Mouse (Mus musculus): ENCODE measurements around the gene Tecpr1. TPM values are rescaled to one million over a fixed set of nuclear protein-coding genes. Genes with fewer than 3 reads are reported as not detected.
A peak's percentile ranks its signal among the peaks of the same experiment; 100 is the strongest.

Tecpr1 gene
- total RNA-seq, 2 experiments from 2014 or later, result 31.2 to 32.4 TPM

DNA sequence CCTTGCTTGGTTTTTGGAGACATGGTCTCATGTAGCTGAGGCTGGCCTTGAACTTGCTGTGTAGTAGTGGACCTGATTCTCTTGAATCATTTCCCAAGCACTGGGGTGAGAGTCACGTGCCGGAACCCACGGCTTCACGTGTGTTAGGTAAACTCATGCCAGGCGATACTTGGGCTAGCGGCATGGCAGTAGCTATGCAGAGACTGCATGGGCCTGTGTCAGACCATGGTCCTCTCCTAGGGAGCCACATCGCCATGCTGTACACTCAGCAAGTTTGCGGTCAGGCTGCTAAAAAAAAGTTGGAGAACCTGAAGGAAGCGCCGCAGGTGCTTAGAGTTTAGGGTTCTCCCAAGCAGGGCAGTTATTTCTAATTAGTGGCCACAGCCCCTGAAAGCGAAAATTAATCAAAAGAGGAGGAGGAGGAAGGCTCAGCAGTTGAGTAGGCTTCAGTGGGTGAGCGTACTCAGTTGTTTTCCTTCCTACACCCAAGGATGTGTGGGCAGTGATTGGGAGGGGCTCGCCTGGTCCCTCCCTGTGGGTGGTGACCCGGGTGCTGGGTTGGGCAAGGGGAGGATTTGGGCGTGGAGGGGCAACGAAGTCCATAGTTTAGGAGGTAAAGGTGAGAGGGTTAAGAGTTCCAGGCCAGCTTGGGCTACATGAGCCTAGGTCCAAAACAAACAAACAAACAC, 30.9 kb upstream of the Tecpr1 start:
- intact Hi-C loops (cut with DNase I), result loop anchor here (2.0 kb wide), 1 partner anchor 31 kb away; the partner anchor contains the start of gene Tecpr1
- DNase-seq, result peak; percentile 53 to 59

DNA sequence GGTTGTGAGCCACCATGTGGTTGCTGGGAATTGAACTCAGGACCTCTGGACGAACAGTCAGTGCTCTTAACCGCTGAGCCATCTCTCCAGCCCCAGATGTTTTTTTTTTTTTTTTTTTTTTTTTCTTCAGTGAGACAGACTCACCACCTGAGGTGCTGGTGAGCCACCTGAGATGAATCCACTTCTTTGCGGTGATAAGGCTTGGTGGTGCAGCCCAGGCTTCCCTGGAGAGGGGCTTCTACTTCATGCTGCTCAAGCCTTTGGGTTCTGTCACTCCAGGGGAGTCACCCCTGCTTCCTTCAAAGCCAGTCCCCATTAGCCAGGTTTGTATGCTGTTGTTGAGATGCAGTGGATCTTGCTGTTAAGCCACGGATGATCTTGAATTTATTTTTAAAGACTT, 29.8 kb upstream of the Tecpr1 start:
- intact Hi-C loops (cut with DNase I), result no loop called here
- DNase-seq, result no peak

DNA sequence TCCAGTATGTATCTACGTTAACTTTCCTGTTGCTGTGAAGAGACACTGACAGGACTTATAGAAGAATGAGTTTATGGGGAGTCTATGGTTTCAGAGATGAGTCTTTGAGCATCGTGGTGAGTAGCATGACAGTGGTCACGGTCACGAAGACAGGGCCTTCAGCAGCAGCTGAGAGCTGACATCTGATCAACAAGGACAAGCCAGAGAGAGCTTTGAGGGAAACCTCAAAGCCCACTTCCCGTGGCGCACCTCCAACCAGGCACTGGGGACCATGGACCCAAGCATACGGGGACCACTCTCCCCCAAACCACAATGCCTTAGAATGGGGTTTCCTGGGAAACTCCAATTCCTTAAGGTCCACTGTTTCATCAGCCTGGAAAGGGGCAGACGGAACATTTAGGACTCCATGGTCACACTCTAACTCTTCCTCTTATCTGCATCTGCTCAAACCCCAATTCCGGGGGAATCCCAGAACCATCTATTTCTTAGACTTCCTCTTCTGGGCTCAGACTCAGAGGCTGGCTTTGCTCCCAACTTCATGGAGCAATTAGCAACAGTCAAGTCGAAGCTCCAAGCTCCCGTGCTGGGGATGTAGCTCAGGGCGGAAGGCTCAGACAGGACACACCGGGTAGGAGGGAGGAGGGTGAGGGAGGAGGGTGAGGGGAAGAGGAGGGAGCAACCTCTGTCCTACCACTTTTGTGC, 28.6 kb upstream of the Tecpr1 start:
- no peak for DNase-seq
- intact Hi-C loops (cut with DNase I), result no loop called here

DNA sequence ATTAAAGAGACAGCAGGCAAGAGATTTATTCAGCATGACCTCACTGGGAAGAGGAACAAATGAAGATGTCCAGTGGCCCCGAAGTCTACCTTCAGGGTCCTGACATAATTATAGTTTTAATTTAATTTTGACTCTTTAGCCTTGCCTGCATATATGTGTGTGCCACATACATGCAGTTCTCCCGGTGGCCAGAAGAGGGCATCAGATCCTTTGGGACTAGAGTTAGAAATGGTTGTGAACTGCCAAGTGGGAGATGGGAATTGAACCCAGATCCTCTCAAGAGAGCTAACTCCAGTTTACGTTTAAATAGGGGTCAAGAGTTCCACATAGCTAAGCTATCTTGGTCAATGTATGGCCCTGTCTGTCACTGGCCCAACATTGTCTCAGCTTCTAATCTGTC, 26.5 kb upstream of the Tecpr1 start:
- intact Hi-C loops (cut with DNase I), result no loop called here
- DNase-seq, result no peak

DNA sequence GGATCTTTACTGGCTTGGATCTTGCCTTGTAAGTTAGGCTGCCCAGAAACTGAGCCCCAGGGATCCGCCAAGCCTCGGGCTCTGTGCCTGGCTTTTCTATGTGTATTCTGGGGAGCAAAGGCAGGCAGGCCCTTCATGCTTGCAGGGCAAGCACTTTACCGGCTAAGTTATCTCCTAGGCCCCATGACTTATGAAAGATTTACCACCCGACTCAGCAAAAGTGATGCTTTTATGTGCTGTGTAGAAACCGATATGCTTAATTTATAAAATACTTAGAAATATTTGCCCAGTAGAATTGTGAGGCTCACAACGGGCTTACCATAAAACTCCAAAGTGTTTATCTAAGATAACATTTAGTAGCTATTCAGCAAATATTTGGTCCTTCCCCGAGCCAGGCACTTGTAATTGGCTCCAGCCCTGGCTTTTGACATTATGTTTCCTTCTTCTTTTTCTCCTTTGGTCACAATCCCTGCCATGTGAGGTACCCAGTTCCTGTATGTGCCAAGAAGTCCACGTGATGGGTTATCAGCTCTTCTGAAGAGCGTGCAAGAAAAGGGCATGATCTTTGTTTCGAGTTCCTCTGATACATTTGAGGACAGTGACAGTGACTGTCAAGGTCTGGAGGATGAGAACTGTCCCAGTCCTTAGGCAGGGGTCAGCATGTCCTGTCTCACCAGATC, 24.6 kb upstream of the Tecpr1 start:
- DNase-seq, result peak; percentile 60
- intact Hi-C loops (cut with DNase I), result no loop called here

DNA sequence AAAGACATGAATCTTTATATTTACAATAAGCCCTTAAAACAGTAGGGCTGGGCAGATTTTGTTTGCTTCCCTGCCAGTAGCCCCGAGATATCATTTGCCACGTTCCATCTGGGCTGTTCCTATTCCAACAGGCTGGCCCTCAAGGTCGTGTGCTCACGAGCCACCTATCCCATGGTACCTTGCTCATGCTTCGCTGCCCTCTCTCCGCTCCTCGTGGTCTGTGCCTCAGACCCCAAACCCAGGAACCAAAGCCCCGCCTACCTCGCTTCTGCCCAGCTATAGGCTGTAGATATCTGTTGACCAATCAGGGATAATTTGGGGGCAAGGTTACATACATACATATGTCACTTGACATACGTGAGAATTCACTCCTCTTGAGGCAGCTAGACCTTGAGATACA, 23.9 kb upstream of the Tecpr1 start:
- DNase-seq, result no peak
- intact Hi-C loops (cut with DNase I), result no loop called here

DNA sequence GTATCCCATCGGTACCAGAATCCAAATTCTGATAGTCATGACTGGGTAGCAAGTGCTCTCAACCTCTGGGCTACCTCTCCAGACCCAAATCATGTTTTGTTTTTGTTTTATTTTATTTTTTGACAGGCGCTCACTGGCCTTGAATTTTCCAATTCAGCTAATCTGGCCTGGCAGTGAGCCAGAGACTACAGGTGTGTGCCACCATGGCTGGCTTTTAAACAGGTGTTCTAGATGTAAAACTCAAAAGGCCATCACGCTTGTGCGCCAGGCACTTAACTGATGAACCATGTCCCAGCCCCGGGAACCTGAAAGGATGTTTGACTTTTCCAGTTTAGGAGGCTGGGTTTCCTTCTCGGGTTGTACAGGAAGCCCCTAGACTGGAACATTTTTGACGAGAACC, 23.3 kb upstream of the Tecpr1 start:
- intact Hi-C loops (cut with DNase I), result no loop called here
- DNase-seq, result no peak

DNA sequence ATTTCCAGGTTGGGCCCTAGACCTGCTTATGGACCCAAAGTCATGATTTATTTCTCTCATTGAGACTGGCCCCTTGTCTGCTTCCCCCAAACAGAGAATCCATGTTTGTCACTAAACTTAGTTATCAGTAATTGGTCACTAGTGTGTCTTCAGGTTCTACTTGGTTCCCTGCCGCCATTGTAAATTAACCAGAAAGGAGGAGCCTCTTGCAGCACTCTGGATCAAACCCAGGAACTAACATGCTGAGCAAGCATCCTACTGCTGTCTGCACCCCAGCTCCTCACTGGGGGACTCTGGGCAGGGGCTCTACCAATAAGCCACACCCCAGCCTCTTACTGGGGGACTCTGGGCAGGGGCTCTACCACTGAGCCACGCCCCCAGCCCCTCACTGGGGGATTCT, 22.2 kb upstream of the Tecpr1 start:
- DNase-seq, result no peak
- intact Hi-C loops (cut with DNase I), result no loop called here

DNA sequence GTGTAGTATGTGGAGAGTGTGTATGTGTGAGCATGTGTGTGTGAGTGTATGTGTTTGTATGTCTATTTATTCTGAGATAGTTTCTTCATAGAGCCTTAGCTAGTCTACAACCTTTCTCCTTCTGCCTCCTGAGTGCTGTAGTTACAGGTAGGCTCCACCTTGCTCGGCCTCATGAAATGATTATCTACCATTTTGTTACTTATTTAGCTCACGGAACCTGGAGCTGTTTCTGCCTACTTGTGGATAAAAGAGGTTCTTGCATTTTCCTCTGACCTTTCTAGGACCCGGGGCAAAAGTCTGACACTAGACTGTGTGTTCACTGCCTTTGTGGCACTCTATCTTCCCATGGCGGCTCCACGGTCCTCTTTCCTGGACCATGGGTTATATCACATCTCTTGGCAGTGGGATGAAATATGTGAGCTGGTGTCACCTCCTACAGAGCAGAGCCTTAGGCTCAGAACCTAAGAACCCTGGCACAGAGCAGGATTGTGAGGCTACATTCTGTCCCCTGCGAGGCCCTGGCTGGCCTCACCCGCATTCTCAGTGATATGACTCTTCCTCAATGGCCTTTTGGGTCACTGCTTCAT, 20.6 kb upstream of the Tecpr1 start, which contains the start of gene Bri3:
Gene Bri3 (plus strand): TSS at position 537 of the 587 bp plus-strand sequence.
- intact Hi-C loops (cut with DNase I), result no loop called here
- no peak for DNase-seq

DNA sequence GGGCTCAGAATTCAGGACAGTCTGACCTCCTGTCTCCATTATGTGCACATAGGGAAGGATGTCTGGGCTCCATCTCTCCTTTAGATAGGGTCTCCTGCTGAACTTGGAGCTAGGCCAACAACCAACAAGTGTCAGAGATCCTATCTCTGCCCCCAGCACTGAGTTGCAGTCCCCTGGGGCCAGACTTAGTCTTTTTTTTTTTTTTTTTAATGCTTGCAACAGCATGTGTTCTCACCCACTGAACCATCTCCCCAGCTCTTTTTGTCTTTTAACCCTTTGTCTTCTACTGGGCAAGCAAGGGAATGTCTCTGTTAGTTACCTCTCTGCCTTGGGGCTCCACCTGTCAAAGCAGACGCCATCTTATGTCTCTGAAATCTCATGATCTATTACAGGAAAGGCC, 15.6 kb upstream of the Tecpr1 start:
- no peak for DNase-seq
- intact Hi-C loops (cut with DNase I), result no loop called here

DNA sequence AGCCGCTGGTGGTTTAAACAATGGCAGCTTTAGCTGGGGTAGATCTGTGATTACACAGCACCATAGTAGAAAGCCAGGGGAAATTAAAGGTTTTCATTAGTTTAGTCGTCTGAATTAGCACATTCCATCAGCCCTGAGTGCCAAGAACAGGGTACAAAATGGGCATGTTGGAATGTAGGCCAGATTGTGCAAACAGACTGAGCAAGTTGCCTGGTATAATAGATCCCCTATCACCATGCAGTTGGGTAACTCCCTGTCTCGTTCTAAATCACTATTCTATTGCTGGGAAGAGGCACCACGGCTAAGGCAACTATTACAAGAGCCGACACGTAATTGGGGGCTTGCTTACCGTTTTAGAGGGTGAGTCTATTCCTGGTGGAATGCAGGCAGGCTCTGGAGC, 11.3 kb upstream of the Tecpr1 start:
- DNase-seq, result no peak
- intact Hi-C loops (cut with DNase I), result no loop called here

DNA sequence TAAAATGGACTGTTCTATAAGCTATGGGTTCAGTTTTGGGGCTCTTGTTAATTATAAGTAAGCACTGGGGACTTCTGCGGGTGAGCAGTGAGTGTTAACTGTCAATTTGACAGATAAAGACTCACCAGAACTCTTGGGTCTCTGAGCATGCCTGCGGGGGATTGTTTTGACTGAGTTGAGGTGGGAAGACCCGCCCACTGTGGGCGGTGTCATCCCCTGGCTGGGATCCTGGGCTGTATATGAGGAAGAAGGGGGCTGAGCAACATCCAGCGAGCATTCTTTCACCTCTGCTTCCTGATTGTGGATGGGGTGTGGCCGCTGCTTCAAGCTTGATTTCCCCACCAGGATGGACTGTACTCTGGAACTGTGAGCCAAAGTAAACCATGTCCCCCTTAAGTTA, 10.8 kb upstream of the Tecpr1 start:
- intact Hi-C loops (cut with DNase I), result no loop called here
- DNase-seq, result no peak

DNA sequence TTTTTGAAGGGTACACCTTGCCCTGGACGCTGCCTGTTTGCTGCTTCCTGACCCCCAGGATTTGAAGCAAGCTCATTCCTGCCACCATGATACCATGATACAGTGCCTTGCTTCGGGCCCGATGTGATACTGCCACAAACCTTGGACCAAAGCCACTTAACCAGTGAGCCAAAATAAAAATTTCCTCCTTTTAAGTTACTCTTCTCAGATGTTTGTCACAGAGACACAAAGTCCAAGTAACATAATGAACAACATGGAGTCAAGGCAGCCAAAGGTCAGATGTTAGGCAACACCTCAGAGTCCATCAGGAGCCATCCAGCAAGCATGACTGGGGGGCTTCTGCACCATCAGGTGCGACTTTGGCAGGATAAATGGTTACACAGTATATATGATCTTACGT, 9.1 kb upstream of the Tecpr1 start:
- no peak for DNase-seq
- intact Hi-C loops (cut with DNase I), result no loop called here

DNA sequence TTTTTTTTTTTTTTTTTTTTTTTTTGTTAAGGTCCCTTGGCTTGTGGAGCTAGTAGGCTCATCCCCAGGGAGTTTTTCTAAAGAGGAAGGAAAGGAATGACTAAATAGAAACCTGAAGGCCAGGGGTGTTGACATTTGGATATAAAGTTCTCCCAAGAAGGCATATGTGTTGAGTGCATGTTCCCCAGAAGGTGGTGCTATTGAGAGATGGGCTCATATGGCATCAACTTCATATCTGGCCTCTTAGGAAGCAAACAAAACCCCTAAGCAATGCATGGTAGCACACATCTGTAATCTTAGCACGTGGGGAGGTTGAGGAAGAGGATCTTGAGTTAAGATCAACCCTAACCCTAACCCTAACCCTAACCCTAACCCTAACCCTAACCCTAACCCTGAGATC, 8.0 kb upstream of the Tecpr1 start:
- intact Hi-C loops (cut with DNase I), result no loop called here
- DNase-seq, result no peak

DNA sequence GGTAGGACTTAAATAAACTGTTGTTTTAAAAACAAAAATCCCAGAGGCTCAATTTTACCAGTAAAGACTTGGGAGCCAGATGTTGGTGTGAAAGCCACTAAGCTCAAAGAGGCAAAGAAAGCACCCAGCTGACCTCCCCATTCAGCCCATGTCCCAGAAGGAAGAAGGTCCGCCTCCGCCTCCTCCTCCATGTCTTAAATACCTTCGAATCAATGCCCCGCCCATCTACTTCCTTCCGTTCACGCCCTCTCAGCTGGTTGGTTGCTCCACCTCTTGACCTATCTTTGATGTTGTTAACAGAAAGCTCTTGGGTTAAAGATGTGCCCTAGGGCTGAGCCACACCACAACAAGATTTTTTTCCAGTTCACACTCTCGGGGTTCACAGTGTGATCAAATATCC, 6.8 kb upstream of the Tecpr1 start:
- intact Hi-C loops (cut with DNase I), result no loop called here
- no peak for DNase-seq

DNA sequence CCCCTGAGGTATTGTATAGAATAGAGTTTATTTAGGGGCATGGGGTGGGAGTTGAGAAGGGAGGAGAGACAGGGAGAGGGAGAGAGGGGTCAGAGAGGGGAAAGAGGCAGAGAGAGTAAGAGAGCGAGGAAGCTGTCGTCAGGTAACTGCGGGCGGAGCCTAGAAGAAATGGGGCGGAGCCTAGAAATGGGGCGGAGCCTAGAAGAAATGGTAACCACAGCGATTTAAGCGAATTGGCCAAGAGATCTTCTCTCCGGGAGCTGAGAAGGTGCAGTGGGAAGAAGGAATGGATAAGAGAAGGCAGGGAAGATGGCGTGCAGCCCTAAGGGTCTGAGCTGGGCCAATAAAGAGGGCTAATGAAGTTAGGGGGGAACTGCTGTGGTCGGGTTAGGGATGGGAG, 2.8 kb upstream of the Tecpr1 start:
- intact Hi-C loops (cut with DNase I), result no loop called here
- DNase-seq, result no peak

DNA sequence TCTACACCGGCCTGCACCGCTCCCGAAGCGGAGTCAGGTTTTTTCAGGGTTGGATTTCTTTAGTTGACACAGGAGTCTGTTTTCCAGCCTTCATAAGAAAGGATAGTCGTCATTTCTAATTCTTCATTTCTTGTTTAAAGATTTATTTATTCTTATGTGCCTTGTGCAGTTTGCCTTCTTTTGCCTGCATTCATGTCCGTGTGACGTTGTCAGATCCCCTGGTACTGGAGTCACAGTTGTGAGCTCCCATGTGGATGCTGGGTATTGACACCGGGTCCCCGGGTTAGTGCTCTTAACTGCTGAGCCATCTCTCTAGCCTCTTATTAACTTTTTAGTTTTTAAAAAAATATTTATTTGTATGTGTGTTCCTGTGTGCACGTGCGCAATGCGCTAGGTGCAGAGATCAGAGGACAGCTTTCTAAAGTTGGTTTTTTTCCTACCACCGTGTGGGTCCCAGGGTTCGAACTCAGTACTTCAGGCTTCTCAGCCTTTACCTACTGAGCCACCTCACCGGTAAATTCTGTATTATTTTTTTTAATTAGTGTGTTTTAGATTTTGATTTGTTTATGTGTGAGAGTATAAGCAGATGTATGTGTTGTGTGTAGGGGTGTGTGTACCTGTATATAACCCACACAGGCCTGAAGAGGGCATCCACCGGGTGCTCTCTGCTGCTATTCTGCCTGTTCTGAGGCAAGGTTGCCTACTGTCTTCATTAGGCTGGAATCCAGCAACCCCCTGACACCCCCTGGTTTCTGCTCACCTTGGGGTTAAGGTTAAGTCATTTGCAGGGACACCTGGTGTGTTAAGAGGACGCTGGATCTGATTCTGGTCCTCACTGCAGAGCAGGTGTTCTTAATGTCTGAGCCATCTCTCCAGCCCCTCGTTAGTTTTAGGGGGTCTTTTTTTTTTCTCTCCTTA, 743 bp upstream of the Tecpr1 start:
- intact Hi-C loops (cut with DNase I), result loop anchor here (2.0 kb wide), 1 partner anchor 31 kb away; no protein-coding TSS in a partner anchor

DNA sequence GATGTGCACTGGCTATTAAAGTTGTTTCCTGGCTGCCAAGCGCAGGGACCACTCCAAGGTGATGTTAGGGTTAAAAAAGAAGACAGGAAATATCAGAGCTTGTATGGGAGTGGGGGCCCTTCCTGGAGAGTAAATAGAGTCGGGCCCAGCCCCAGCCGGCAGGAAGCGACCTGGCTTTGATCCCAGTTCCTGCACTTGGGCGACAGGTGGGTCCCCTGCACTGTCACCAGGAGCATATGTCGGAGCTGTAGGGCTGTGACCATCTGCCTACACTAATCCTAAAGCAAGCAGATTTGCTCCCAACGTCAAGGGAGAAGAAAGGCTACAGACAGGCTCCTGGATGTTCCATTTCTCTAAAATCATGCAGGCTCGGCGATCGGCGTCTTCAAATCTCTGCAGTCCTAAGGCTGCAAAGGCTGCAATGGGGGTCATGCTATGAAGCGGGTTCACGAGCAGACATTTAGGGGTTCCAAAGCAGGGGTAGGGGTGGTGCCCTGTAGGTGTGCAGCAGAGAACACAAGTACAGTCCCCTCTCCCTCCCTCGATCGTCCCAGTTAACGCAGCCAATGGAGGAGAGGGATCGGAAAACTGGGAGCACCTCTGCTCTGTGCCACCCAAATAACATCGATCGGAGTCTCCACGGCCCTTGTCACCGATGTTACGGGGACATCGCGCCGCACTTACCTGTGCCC, 458 bp downstream of the Tecpr1 start:
- DNase-seq, result peak; percentile 69
- intact Hi-C loops (cut with DNase I), result loop anchor here (2.0 kb wide), 1 partner anchor 32 kb away; no protein-coding TSS in a partner anchor

More for the DNA sequence above, 743 bp upstream of the Tecpr1 start:
- DNase-seq, result no peak

DNA sequence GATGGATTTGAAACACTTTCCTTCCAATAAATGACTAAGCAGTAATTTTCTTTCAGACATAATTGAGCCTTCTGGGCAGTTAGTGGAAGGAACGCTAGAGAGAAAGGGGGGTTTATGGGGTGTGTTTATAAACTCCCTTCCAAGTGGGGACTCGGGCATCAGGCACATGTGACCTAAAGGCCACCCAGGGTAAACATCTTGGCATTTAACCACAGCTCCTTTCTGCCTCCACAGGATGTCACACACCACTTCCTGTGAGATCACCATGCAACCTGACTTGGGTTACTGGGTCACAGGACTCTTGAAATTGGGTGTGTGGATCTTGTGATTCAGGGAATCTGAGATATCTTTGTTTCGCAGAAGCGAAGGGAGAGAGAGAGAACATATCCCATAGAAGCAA, 2.1 kb downstream of the Tecpr1 start:
- intact Hi-C loops (cut with DNase I), result no loop called here
- peak; percentile 31 to 41 for DNase-seq

DNA sequence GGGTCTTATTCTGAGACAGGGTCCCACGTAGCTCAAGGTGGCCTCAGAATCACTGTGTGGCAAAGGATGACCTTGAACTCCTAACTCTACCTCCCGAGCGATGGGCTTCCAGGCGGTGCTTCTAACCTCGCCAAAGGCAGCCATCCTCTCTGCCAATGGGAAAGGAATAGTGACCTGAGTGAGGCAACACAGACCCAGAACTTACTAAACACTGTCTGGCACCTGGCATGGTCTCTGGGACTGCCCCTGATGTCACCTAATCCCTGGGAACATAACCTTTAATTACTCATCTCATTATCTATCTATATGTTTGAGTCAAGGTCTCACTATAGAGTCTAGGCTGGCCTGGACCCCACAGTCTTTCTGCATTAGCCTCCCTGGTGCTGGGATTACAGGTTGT, 3.5 kb downstream of the Tecpr1 start:
- DNase-seq, result no peak
- intact Hi-C loops (cut with DNase I), result no loop called here
